Mouse (Mus musculus): ENCODE data around the gene Szrd1.
"Not testable (repeated sequence)": the region's sequence is repeated elsewhere in the genome, so short reads cannot be mapped to it uniquely, and the experiment has no call there.

Szrd1 gene

GRCm38 (mm10) chr4:141147112-141148008, 7.8 kb upstream of the Szrd1 start, which contains the start of gene Fbxo42:
Fbxo42 (plus strand) TSS chr4:141147913.
- peak; percentile 94 for DNase-seq (ENCODE audit: low read depth, low spot score)

- no peak for DNase-seq (ENCODE audit: low read depth, low spot score)
These were observed 7.0 kb upstream of the Szrd1 start for GRCm38 (mm10) chr4:141146491-141147033.

GRCm38 (mm10) chr4:141145124-141145523, 5.5 kb upstream of the Szrd1 start:
- not testable (repeated sequence) for DNase-seq (ENCODE audit: low read depth, low spot score)

- peak; percentile 70 for DNase-seq (ENCODE audit: low read depth, low spot score)
These were observed 2.8 kb upstream of the Szrd1 start for GRCm38 (mm10) chr4:141142285-141142811.

- DNase-seq (ENCODE audit: low read depth, low spot score): no peak
These were observed 1.4 kb upstream of the Szrd1 start for GRCm38 (mm10) chr4:141140967-141141366.

GRCm38 (mm10) chr4:141140354-141140753, 779 bp upstream of the Szrd1 start:
- DNase-seq (ENCODE audit: low read depth, low spot score): not testable (repeated sequence)

GRCm38 (mm10) chr4:141138425-141139115, 1.0 kb downstream of the Szrd1 start:
- DNase-seq (ENCODE audit: low read depth, low spot score): no peak

GRCm38 (mm10) chr4:141137740-141138139, 1.8 kb downstream of the Szrd1 start:
- DNase-seq (ENCODE audit: low read depth, low spot score): not testable (repeated sequence)

- DNase-seq (ENCODE audit: low read depth, low spot score): no peak
These were observed 3.4 kb downstream of the Szrd1 start for GRCm38 (mm10) chr4:141136126-141136525.

GRCm38 (mm10) chr4:141134751-141135530, 4.6 kb downstream of the Szrd1 start:
- DNase-seq (ENCODE audit: low read depth, low spot score): no peak

GRCm38 (mm10) chr4:141134031-141134441, 5.5 kb downstream of the Szrd1 start:
- no peak for DNase-seq (ENCODE audit: low read depth, low spot score)

GRCm38 (mm10) chr4:141133227-141133626, 6.3 kb downstream of the Szrd1 start:
- no peak for DNase-seq (ENCODE audit: low read depth, low spot score)

GRCm38 (mm10) chr4:141132191-141132590, 7.4 kb downstream of the Szrd1 start:
- no peak for DNase-seq (ENCODE audit: low read depth, low spot score)

GRCm38 (mm10) chr4:141131531-141132061, 8.0 kb downstream of the Szrd1 start:
- no peak for DNase-seq (ENCODE audit: low read depth, low spot score)

- DNase-seq (ENCODE audit: low read depth, low spot score): no peak
These were observed 8.8 kb downstream of the Szrd1 start for GRCm38 (mm10) chr4:141130704-141131342.

- DNase-seq (ENCODE audit: low read depth, low spot score): no peak
These were observed 10.3 kb downstream of the Szrd1 start for GRCm38 (mm10) chr4:141129190-141129710.

GRCm38 (mm10) chr4:141123065-141123464, 16.5 kb downstream of the Szrd1 start:
- DNase-seq (ENCODE audit: low read depth, low spot score): no peak

GRCm38 (mm10) chr4:141122663-141123062, 16.9 kb downstream of the Szrd1 start:
- DNase-seq (ENCODE audit: low read depth, low spot score): no peak

- peak; percentile 30 for DNase-seq (ENCODE audit: low read depth, low spot score)
These were observed 18.9 kb downstream of the Szrd1 start for GRCm38 (mm10) chr4:141120700-141121099.

GRCm38 (mm10) chr4:141118691-141119090, 20.9 kb downstream of the Szrd1 start:
- no peak for DNase-seq (ENCODE audit: low read depth, low spot score)

Measured in forelimb bud, embryonic 11.5 days (tissue).